Mouse (Mus musculus) MEL (cell line): ENCODE data around the gene Tmem17. TPM values are rescaled to one million over a fixed set of nuclear protein-coding genes. Genes with fewer than 3 reads are reported as not detected.

ENCODE experiments used
- DNase-seq: peaks from one replicate; pipeline ENCODE4 v3.0.0; 2011; ENCODE audit warnings: low read depth, low spot score
- H3K27ac ChIP-seq: 2 replicates; pipeline ENCODE4 v1.5.1; 2012; ENCODE audit warnings: low read depth, mild to moderate bottlenecking, control low read depth, low read length, moderate library complexity; ENCODE audit not compliant: control insufficient read depth
- H3K27me3 ChIP-seq, 2 experiments: fragments of 150-350 bp in 1 of 2; sonication (generic) in 1 of 2; 2 replicates each; pipeline ENCODE4 v1.6.1; 2012; ENCODE audit warnings: low read length in 2 of 2, mild to moderate bottlenecking in 2 of 2, improper control_type of control experiment in 1 of 2, moderate library complexity in 1 of 2; ENCODE audit not compliant: insufficient read depth in 2 of 2, control insufficient read depth in 1 of 2
- H3K36me3 ChIP-seq, 2 experiments: 2 replicates each; pipeline ENCODE4 v1.6.1; 2012 to 2014; ENCODE audit warnings: low read length in 2 of 2, improper control_type of control experiment in 1 of 2, inconsistent platforms in 1 of 2, mild to moderate bottlenecking in 1 of 2; ENCODE audit not compliant: insufficient read depth in 2 of 2, control insufficient read depth in 1 of 2
- H3K4me1 ChIP-seq, 2 experiments: fragments of 150-350 bp in 1 of 2; sonication (generic) in 1 of 2; 2 replicates each; pipeline ENCODE4 v1.6.1; 2012; ENCODE audit warnings: low read length in 2 of 2, improper control_type of control experiment in 1 of 2, mild to moderate bottlenecking in 1 of 2; ENCODE audit not compliant: insufficient read depth in 2 of 2, control insufficient read depth in 1 of 2
- H3K4me3 ChIP-seq, 2 experiments: fragments of 150-350 bp in 1 of 2; sonication (generic) in 1 of 2; 2 replicates each; pipeline ENCODE4 v1.5.1; 2012; ENCODE audit warnings: low read depth in 2 of 2, low read length in 2 of 2, mild to moderate bottlenecking in 2 of 2, moderate library complexity in 2 of 2, control low read depth in 1 of 2, improper control_type of control experiment in 1 of 2; ENCODE audit not compliant: control insufficient read depth in 1 of 2, insufficient read depth in 1 of 2
- H3K79me2 ChIP-seq: 2 replicates; pipeline ENCODE4 v1.6.1; 2012; ENCODE audit warnings: mild to moderate bottlenecking, low read length, moderate library complexity; ENCODE audit not compliant: control insufficient read depth, poor library complexity, insufficient read depth
- H3K9ac ChIP-seq: 2 replicates; pipeline ENCODE4 v1.6.1; 2012; ENCODE audit warnings: low read depth, mild to moderate bottlenecking, control low read depth, low read length, moderate library complexity; ENCODE audit not compliant: control insufficient read depth, poor library complexity, severe bottlenecking
- H3K9me3 ChIP-seq: fragments of 150-350 bp; sonication (generic); replicated peaks from 2 replicates; pipeline ENCODE4 v1.6.1; 2012; ENCODE audit warnings: mild to moderate bottlenecking, low read length, improper control_type of control experiment, moderate library complexity; ENCODE audit not compliant: insufficient read depth
- CHD1 ChIP-seq: IDR thresholded peaks from 2 replicates; pipeline ENCODE4 v1.6.1; 2012; ENCODE audit warnings: low read depth, mild to moderate bottlenecking, inconsistent platforms, low read length, improper control_type of control experiment
- CHD2 ChIP-seq: IDR thresholded peaks from 2 replicates; pipeline ENCODE4 v1.6.1; 2011; ENCODE audit warnings: low read length, improper control_type of control experiment
- CTCF ChIP-seq, 3 experiments: IDR thresholded peaks in 2 of 3; conservative IDR thresholded peaks in 1 of 3; 2 replicates each; pipeline ENCODE4 v1.5.1; 2011 to 2012; ENCODE audit warnings: low read length in 3 of 3, low read depth in 2 of 3, mild to moderate bottlenecking in 2 of 3, improper control_type of control experiment in 1 of 3, inconsistent platforms in 1 of 3, mixed read lengths in 1 of 3, moderate library complexity in 1 of 3; ENCODE audit not compliant: control insufficient read depth in 1 of 3, insufficient read depth in 1 of 3, poor library complexity in 1 of 3, severe bottlenecking in 1 of 3
- E2F4 ChIP-seq: IDR thresholded peaks from 2 replicates; pipeline ENCODE4 v1.6.1; 2011; ENCODE audit warnings: low read depth, low read length, improper control_type of control experiment, borderline replicate concordance
- ELF1 ChIP-seq: IDR thresholded peaks from 2 replicates; pipeline ENCODE4 v1.6.1; 2014; ENCODE audit warnings: low read depth, mild to moderate bottlenecking, inconsistent platforms, low read length, improper control_type of control experiment, moderate library complexity
- EP300 ChIP-seq, 2 experiments: IDR thresholded peaks; 2 replicates each; pipeline ENCODE4 v1.6.1; 2011; ENCODE audit warnings: improper control_type of control experiment in 2 of 2, low read length in 2 of 2, low read depth in 1 of 2, mild to moderate bottlenecking in 1 of 2
- GATA1 ChIP-seq: IDR thresholded peaks from 2 replicates; pipeline ENCODE4 v1.6.1; 2011; ENCODE audit warnings: low read depth, low read length, improper control_type of control experiment
- JUND ChIP-seq: IDR thresholded peaks from 2 replicates; pipeline ENCODE4 v1.6.1; 2011; ENCODE audit warnings: low read depth, mild to moderate bottlenecking, improper control_type of control experiment, low read length
- KAT2A ChIP-seq: conservative IDR thresholded peaks from 2 replicates; pipeline ENCODE4 v1.6.1; 2012; ENCODE audit warnings: low read depth, low read length, improper control_type of control experiment, inconsistent platforms
- MAFK ChIP-seq: IDR thresholded peaks from 2 replicates; pipeline ENCODE4 v1.6.1; 2011; ENCODE audit warnings: low read depth, mild to moderate bottlenecking, low read length, improper control_type of control experiment, borderline replicate concordance
- MAX ChIP-seq: IDR thresholded peaks from 2 replicates; pipeline ENCODE4 v1.6.1; 2011; ENCODE audit warnings: low read length, improper control_type of control experiment
- MEF2A ChIP-seq: IDR thresholded peaks from 2 replicates; pipeline ENCODE4 v1.6.1; 2014; ENCODE audit warnings: low read depth, mild to moderate bottlenecking, inconsistent platforms, low read length, improper control_type of control experiment; ENCODE audit not compliant: poor library complexity, insufficient replicate concordance, severe bottlenecking; ENCODE audit errors: extremely low read depth
- MXI1 ChIP-seq: IDR thresholded peaks from 2 replicates; pipeline ENCODE4 v1.6.1; 2011; ENCODE audit warnings: mild to moderate bottlenecking, low read depth, low read length, improper control_type of control experiment
- MYB ChIP-seq: IDR thresholded peaks from 2 replicates; pipeline ENCODE4 v1.6.1; 2011; ENCODE audit warnings: mild to moderate bottlenecking, low read depth, low read length, improper control_type of control experiment
- MYC ChIP-seq: IDR thresholded peaks from 2 replicates; pipeline ENCODE4 v1.6.1; 2011; ENCODE audit warnings: low read depth, mild to moderate bottlenecking, low read length, improper control_type of control experiment, moderate library complexity
- NRF1 ChIP-seq: IDR thresholded peaks from 2 replicates; pipeline ENCODE4 v1.6.1; 2014; ENCODE audit warnings: low read depth, mild to moderate bottlenecking, inconsistent platforms, low read length, improper control_type of control experiment, moderate library complexity; ENCODE audit not compliant: poor library complexity, insufficient read depth, severe bottlenecking
- POLR2A ChIP-seq, 2 experiments: IDR thresholded peaks; 2 replicates each; pipeline ENCODE4 v1.6.1; 2011 to 2012; ENCODE audit warnings: low read length in 2 of 2, mild to moderate bottlenecking in 2 of 2, control low read depth in 1 of 2, improper control_type of control experiment in 1 of 2, low read depth in 1 of 2, moderate library complexity in 1 of 2; ENCODE audit not compliant: control insufficient read depth in 1 of 2, insufficient read depth in 1 of 2, poor library complexity in 1 of 2
- POLR2AphosphoS2 ChIP-seq: IDR thresholded peaks from 2 replicates; pipeline ENCODE4 v1.6.1; 2011; ENCODE audit warnings: low read length, improper control_type of control experiment
- SIN3A ChIP-seq: IDR thresholded peaks from 2 replicates; pipeline ENCODE4 v1.6.1; 2012; ENCODE audit warnings: low read length, improper control_type of control experiment, inconsistent platforms
- TAL1 ChIP-seq: IDR thresholded peaks from 2 replicates; pipeline ENCODE4 v1.6.1; 2012; ENCODE audit warnings: mild to moderate bottlenecking, inconsistent platforms, low read length, moderate library complexity, mixed read lengths
- TCF12 ChIP-seq: IDR thresholded peaks from 2 replicates; pipeline ENCODE4 v1.6.1; 2014; ENCODE audit warnings: low read depth, mild to moderate bottlenecking, inconsistent platforms, low read length, improper control_type of control experiment, moderate library complexity
- UBTF ChIP-seq: IDR thresholded peaks from 2 replicates; pipeline ENCODE4 v1.6.1; 2012; ENCODE audit warnings: low read depth, mild to moderate bottlenecking, inconsistent platforms, low read length, improper control_type of control experiment, moderate library complexity, borderline replicate concordance; ENCODE audit not compliant: insufficient read depth
- USF1 ChIP-seq: IDR thresholded peaks from 2 replicates; pipeline ENCODE4 v1.6.1; 2014; ENCODE audit warnings: low read depth, mild to moderate bottlenecking, inconsistent platforms, low read length, improper control_type of control experiment, moderate library complexity
- polyA plus RNA-seq, 2 experiments: library from polyadenylated mRNA; stranded (reverse) in 1 of 2; unstranded in 1 of 2; fragments of >175 nt in 1 of 2; fragments of >200 nt in 1 of 2; gene quantifications; 2 replicates each; pipeline versions ENCODE4 v1.2.1 to v1.2.4; 2012; ENCODE audit warnings: low replicate concordance in 2 of 2, low read depth in 1 of 2; ENCODE audit not compliant: insufficient read length in 2 of 2, insufficient read depth in 1 of 2, missing spikeins in 1 of 2
- total RNA-seq: library from RNA; depleted of rRNA; stranded (reverse); fragments of 300-350 nt; gene quantifications from 2 replicates; pipeline ENCODE4 v1.2.3, GENCODE M21; 2012

Gene Tmem17
- total and polyA plus RNA-seq, 3 experiments: not detected

GRCm38 (mm10) chr11:22520251-22520650 is 8.4 kb downstream of the Tmem17 start:
- Histone ChIP-seq H3K79me2 (no peaks in the 10 kb centered on the region), H3K27ac (no peak overlapping the region), H3K4me3 (no peak overlapping the region), H3K27me3 (no peaks in the 10 kb centered on the region; a peak in 2 of 4 replicates), H3K4me1 (no peaks in the 10 kb centered on the region), H3K9me3 (no peaks in the 10 kb centered on the region), H3K36me3 (no peaks in the 10 kb centered on the region), H3K9ac (no peak overlapping the region)
- no peak for DNase-seq
- TF ChIP-seq CTCF (IDR thresholded peaks at IDR 0.05 in 2 of 3, conservative IDR thresholded peaks at IDR 0.05 in 1 of 3; ENCODE audit: control insufficient read depth in 1 of 3, insufficient read depth in 1 of 3, low read depth in 2 of 3, low read length in 3 of 3, poor library complexity in 1 of 3, severe bottlenecking in 1 of 3) (no peak), TAL1 (no peak), ELF1 (no peak), MAX (no peak), JUND (no peak), MYB (no peak), POLR2AphosphoS2 (no peak), TCF12 (no peak), UBTF (no peak), KAT2A (no peak)

DNA sequence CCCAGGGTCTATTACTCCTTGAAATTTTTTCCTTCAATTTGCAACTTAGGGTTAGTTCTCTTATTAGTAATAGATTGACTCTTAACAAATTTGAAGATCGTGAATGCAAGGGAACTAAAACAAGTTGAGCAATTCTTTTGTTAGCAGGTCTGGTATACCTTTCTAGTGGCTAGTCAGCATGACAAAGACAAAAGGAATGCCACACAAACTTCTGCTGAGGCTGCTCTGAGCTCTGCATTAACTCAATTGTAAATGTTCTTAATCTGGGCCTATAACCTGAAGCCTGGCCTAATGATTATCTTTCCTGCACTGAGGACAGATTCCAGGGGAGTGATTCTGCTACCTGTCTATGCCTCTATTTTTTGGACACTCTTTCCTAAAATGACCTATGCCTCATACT is 12.7 kb downstream of the Tmem17 start:
- no peak overlapping the region for H3K9ac ChIP-seq
- no peaks in the 10 kb centered on the region for H3K9me3 ChIP-seq
- no peaks in the 10 kb centered on the region for H3K79me2 ChIP-seq
- no peaks in the 10 kb centered on the region for H3K36me3 ChIP-seq
- no peak for DNase-seq
- no peak overlapping the region for H3K27ac ChIP-seq
- no peaks in the 10 kb centered on the region for H3K27me3 ChIP-seq
- no peaks in the 10 kb centered on the region for H3K4me1 ChIP-seq
- H3K4me3 ChIP-seq: no peak overlapping the region
- TF ChIP-seq MAFK (no peak), MEF2A (no peak), USF1 (no peak), SIN3A (no peak), NRF1 (no peak), UBTF (no peak), CHD1 (no peak), CHD2 (no peak), POLR2A (IDR thresholded peaks at IDR 0.05; ENCODE audit: control insufficient read depth in 1 of 2, insufficient read depth in 1 of 2, low read depth in 1 of 2, low read length in 2 of 2, poor library complexity in 1 of 2) (no peak), JUND (no peak), ELF1 (no peak), CTCF (IDR thresholded peaks at IDR 0.05 in 2 of 3, conservative IDR thresholded peaks at IDR 0.05 in 1 of 3; ENCODE audit: control insufficient read depth in 1 of 3, insufficient read depth in 1 of 3, low read depth in 2 of 3, low read length in 3 of 3, poor library complexity in 1 of 3, severe bottlenecking in 1 of 3) (no peak), EP300 (IDR thresholded peaks at IDR 0.05; ENCODE audit: low read depth in 1 of 2, low read length in 2 of 2) (no peak), GATA1 (no peak), MYC (no peak), MXI1 (no peak), E2F4 (no peak)
